Mouse (Mus musculus): Measurements from ENCODE around the gene Dcp1a. TPM values are rescaled to one million over a fixed set of nuclear protein-coding genes. Genes with fewer than 3 reads are reported as not detected.
A peak's percentile ranks its signal among the peaks of the same experiment; 100 is the strongest.
"Not testable (repeated sequence)": the region's sequence is repeated elsewhere in the genome, so short reads cannot be mapped to it uniquely, and the experiment has no call there.

The Dcp1a gene
- total RNA-seq, 2 experiments from 2014 or later, result 16.5 to 17.5 TPM

GRCm38 (mm10) chr14:30515931-30516723, 36.8 kb downstream of the Dcp1a start:
- intact Hi-C loops (cut with DNase I), result loop anchor here (1.0 kb wide), 1 partner anchor 379 kb away; no protein-coding TSS in a partner anchor

GRCm38 (mm10) chr14:30519323-30519722, 40.0 kb downstream of the Dcp1a start:
- intact Hi-C loops (cut with DNase I), result no loop called here
- no peak for DNase-seq

More at GRCm38 (mm10) chr14:30515931-30516723, 36.8 kb downstream of the Dcp1a start:
- peak in 1 of 2 experiments; percentile 21 for DNase-seq

GRCm38 (mm10) chr14:30523356-30523755, 44.0 kb downstream of the Dcp1a start:
- intact Hi-C loops (cut with DNase I), result no loop called here
- no peak for DNase-seq

GRCm38 (mm10) chr14:30528392-30528791, 49.1 kb downstream of the Dcp1a start:
- intact Hi-C loops (cut with DNase I), result no loop called here
- DNase-seq, result no peak

GRCm38 (mm10) chr14:30528961-30529360, 49.6 kb downstream of the Dcp1a start:
- intact Hi-C loops (cut with DNase I), result no loop called here
- no peak for DNase-seq

- DNase-seq, result no peak
- intact Hi-C loops (cut with DNase I), result no loop called here
These were observed 50.1 kb downstream of the Dcp1a start for GRCm38 (mm10) chr14:30529454-30529853.

GRCm38 (mm10) chr14:30530726-30531269, 51.5 kb downstream of the Dcp1a start:
- intact Hi-C loops (cut with DNase I), result loop anchor here (5.0 kb wide), 1 partner anchor 42 kb away; no protein-coding TSS in a partner anchor
- peak; percentile 55 to 74 for DNase-seq

- no peak for DNase-seq
- intact Hi-C loops (cut with DNase I), result loop anchor here (5.0 kb wide), 1 partner anchor 41 kb away; no protein-coding TSS in a partner anchor
These were observed 52.1 kb downstream of the Dcp1a start for GRCm38 (mm10) chr14:30531431-30531830.

GRCm38 (mm10) chr14:30531896-30532295, 52.6 kb downstream of the Dcp1a start:
- intact Hi-C loops (cut with DNase I), result loop anchor here (5.0 kb wide), 1 partner anchor 40 kb away; no protein-coding TSS in a partner anchor
- no peak for DNase-seq

- peak in 1 of 2 experiments; percentile 42 for DNase-seq
- intact Hi-C loops (cut with DNase I), result loop anchor here (5.0 kb wide), 1 partner anchor 38 kb away; no protein-coding TSS in a partner anchor
These were observed 54.6 kb downstream of the Dcp1a start for GRCm38 (mm10) chr14:30533780-30534450.

GRCm38 (mm10) chr14:30541541-30541940, 62.2 kb downstream of the Dcp1a start:
- intact Hi-C loops (cut with DNase I), result no loop called here

GRCm38 (mm10) chr14:30543331-30543730, 64.0 kb downstream of the Dcp1a start:
- DNase-seq; intact Hi-C loops (cut with DNase I): not testable (repeated sequence)

More at GRCm38 (mm10) chr14:30541541-30541940, 62.2 kb downstream of the Dcp1a start:
- peak; percentile 83 to 85 for DNase-seq

GRCm38 (mm10) chr14:30548131-30548720, 68.9 kb downstream of the Dcp1a start, which contains the start of gene Tkt:
Gene Tkt, plus strand, starts transcription at chr14:30548359.
- intact Hi-C loops (cut with DNase I), result loop anchor here (2.0 kb wide), 2 partner anchors 27 to 69 kb away; partner anchors contain the start of gene Dcp1a
- peak; percentile 91 to 93 for DNase-seq

- peak; percentile 97 to 98 for DNase-seq
- intact Hi-C loops (cut with DNase I), result loop anchor here (2.0 kb wide), 2 partner anchors 26 to 70 kb away; partner anchors contain the start of gene Dcp1a
These were observed 69.8 kb downstream of the Dcp1a start for GRCm38 (mm10) chr14:30548965-30549776.

GRCm38 (mm10) chr14:30549777-30550149, 70.4 kb downstream of the Dcp1a start:
- intact Hi-C loops (cut with DNase I), result loop anchor here (2.0 kb wide), 2 partner anchors 25 to 71 kb away; partner anchors contain the start of gene Dcp1a
- DNase-seq, result peak in 1 of 2 experiments; percentile 45

- intact Hi-C loops (cut with DNase I), result no loop called here
These were observed 71.1 kb downstream of the Dcp1a start for GRCm38 (mm10) chr14:30550232-30551070.

GRCm38 (mm10) chr14:30551509-30551908, 72.2 kb downstream of the Dcp1a start:
- intact Hi-C loops (cut with DNase I), result no loop called here

More at GRCm38 (mm10) chr14:30550232-30551070, 71.1 kb downstream of the Dcp1a start:
- no peak for DNase-seq

GRCm38 (mm10) chr14:30551981-30552380, 72.6 kb downstream of the Dcp1a start:
- intact Hi-C loops (cut with DNase I), result no loop called here
- DNase-seq, result no peak

More at GRCm38 (mm10) chr14:30551509-30551908, 72.2 kb downstream of the Dcp1a start:
- DNase-seq, result peak in 1 of 2 experiments; percentile 47

Data from heart, postnatal 10 days (tissue).